Mouse (Mus musculus) liver, embryonic 13.5 days (tissue): ENCODE data around the gene Dnah7c. TPM values are rescaled to one million over a fixed set of nuclear protein-coding genes. Genes with fewer than 3 reads are reported as not detected.
"Not testable (repeated sequence)": the region's sequence is repeated elsewhere in the genome, so short reads cannot be mapped to it uniquely, and the experiment has no call there.

ENCODE experiments used
- ATAC-seq: fragments of 200-750 bp; cut with Nextera tagmentation; 2 replicates; pipeline ENCODE4 v1.8.0; 2017; ENCODE audit warnings: low read depth, mild to moderate bottlenecking, moderate number of reproducible peaks, moderate library complexity
- DNase-seq: peaks from one replicate; pipeline ENCODE4 v3.0.0; 2022
- H3K27ac ChIP-seq: fragments of 300-500 bp; sonication (generic); 2 replicates; pipeline ENCODE4 v1.5.1; 2015; ENCODE audit warnings: moderate library complexity, mild to moderate bottlenecking, inconsistent platforms
- H3K27me3 ChIP-seq: fragments of 300-500 bp; sonication (generic); 2 replicates; pipeline ENCODE4 v1.6.1; 2015; ENCODE audit warnings: mild to moderate bottlenecking, inconsistent platforms
- H3K36me3 ChIP-seq: fragments of 300-500 bp; sonication (generic); 2 replicates; pipeline ENCODE4 v1.6.1; 2015; ENCODE audit warnings: mild to moderate bottlenecking, inconsistent platforms
- H3K4me1 ChIP-seq: fragments of 300-500 bp; sonication (generic); replicated peaks from 2 replicates; pipeline ENCODE4 v1.6.1; 2015; ENCODE audit warnings: inconsistent platforms
- H3K4me2 ChIP-seq: fragments of 300-500 bp; sonication (generic); 2 replicates; pipeline ENCODE4 v1.6.1; 2015; ENCODE audit warnings: inconsistent platforms, mild to moderate bottlenecking, moderate library complexity
- H3K4me3 ChIP-seq: fragments of 300-500 bp; sonication (generic); replicated peaks from 2 replicates; pipeline ENCODE4 v1.5.1; 2015; ENCODE audit warnings: mild to moderate bottlenecking, inconsistent platforms
- H3K9ac ChIP-seq: fragments of 300-500 bp; sonication (generic); 2 replicates; pipeline ENCODE4 v1.6.1; 2015; ENCODE audit warnings: mild to moderate bottlenecking, inconsistent platforms
- H3K9me3 ChIP-seq: fragments of 300-500 bp; sonication (generic); replicated peaks from 2 replicates; pipeline ENCODE4 v1.6.1; 2016; ENCODE audit warnings: inconsistent platforms
- WGBS: fragments of 180-500 bp; shearing (Covaris S2); methylation state at CpG from one replicate; pipeline ENCODE4 v1.1.7; 2015; ENCODE audit not compliant: insufficient replicate concordance; 5-methylcytosine and 5-hydroxymethylcytosine counted together
- polyA plus RNA-seq: library from polyadenylated mRNA; unstranded; fragments of >200 nt; fragmentation: Nextera tagmentation; extraction: Ambion mirVana; gene quantifications from 2 replicates; pipeline ENCODE4 v1.2.1, GENCODE M21; 2015

Gene Dnah7c
- polyA plus RNA-seq, 1 experiment from 2014 or later = not detected

GRCm38 (mm10) chr1:46733405-46734106 lies 308.2 kb downstream of the Dnah7c start:
- 64% methylated on average over 2 of the region's 2 CpGs for whole genome bisulfite sequencing
- H3K36me3 ChIP-seq, ATAC-seq: not testable (repeated sequence)

GRCm38 (mm10) chr1:46734455-46734854 lies 309.1 kb downstream of the Dnah7c start:
- not testable (repeated sequence) for H3K9me3 ChIP-seq, H3K4me3 ChIP-seq, H3K27ac ChIP-seq, H3K9ac ChIP-seq, H3K4me2 ChIP-seq, H3K27me3 ChIP-seq, DNase-seq, H3K4me1 ChIP-seq, H3K36me3 ChIP-seq, ATAC-seq
- 61% methylated on average over 2 of the region's 2 CpGs for WGBS

More at GRCm38 (mm10) chr1:46733405-46734106, 308.2 kb downstream of the Dnah7c start:
- not testable (repeated sequence) for H3K27ac ChIP-seq, H3K9ac ChIP-seq, H3K4me3 ChIP-seq, H3K9me3 ChIP-seq, H3K4me1 ChIP-seq, H3K4me2 ChIP-seq, DNase-seq, H3K27me3 ChIP-seq

GRCm38 (mm10) chr1:46764600-46764999 lies 339.2 kb downstream of the Dnah7c start:
- 48% methylated on average over 3 of the region's 3 CpGs for WGBS

GRCm38 (mm10) chr1:46769318-46769717 lies 343.9 kb downstream of the Dnah7c start:
- not testable (repeated sequence) for H3K4me3 ChIP-seq, H3K9me3 ChIP-seq, H3K4me1 ChIP-seq, H3K9ac ChIP-seq, DNase-seq, H3K27me3 ChIP-seq, ATAC-seq, H3K4me2 ChIP-seq, H3K27ac ChIP-seq, H3K36me3 ChIP-seq

More at GRCm38 (mm10) chr1:46764600-46764999, 339.2 kb downstream of the Dnah7c start:
- H3K27me3 ChIP-seq, ATAC-seq, H3K9ac ChIP-seq, DNase-seq, H3K27ac ChIP-seq, H3K4me3 ChIP-seq, H3K36me3 ChIP-seq, H3K9me3 ChIP-seq, H3K4me1 ChIP-seq, H3K4me2 ChIP-seq: not testable (repeated sequence)

GRCm38 (mm10) chr1:46770077-46770695 lies 344.8 kb downstream of the Dnah7c start:
- WGBS = 72% methylated on average over 7 of the region's 7 CpGs
- H3K9me3 ChIP-seq, DNase-seq, H3K36me3 ChIP-seq, H3K4me3 ChIP-seq, H3K27ac ChIP-seq, ATAC-seq, H3K4me2 ChIP-seq, H3K27me3 ChIP-seq, H3K9ac ChIP-seq, H3K4me1 ChIP-seq: not testable (repeated sequence)

GRCm38 (mm10) chr1:46782227-46782626 lies 356.8 kb downstream of the Dnah7c start:
- H3K9me3 ChIP-seq, H3K4me1 ChIP-seq, ATAC-seq, H3K4me2 ChIP-seq, H3K4me3 ChIP-seq, H3K27me3 ChIP-seq, H3K27ac ChIP-seq, H3K9ac ChIP-seq, H3K36me3 ChIP-seq, DNase-seq: not testable (repeated sequence)
- WGBS = 67% methylated on average over 4 of the region's 4 CpGs

GRCm38 (mm10) chr1:46805074-46805473 lies 379.7 kb downstream of the Dnah7c start:
- 52% methylated on average over 1 of the region's 1 CpGs for WGBS
- Histone ChIP-seq H3K4me3 (no peak overlapping the region), H3K4me2 (no peak overlapping the region), H3K9ac (no peak overlapping the region), H3K4me1 (no peaks in the 10 kb centered on the region), H3K27ac (no peak overlapping the region), H3K36me3 (no peaks in the 10 kb centered on the region), H3K27me3 (no peaks in the 10 kb centered on the region), H3K9me3 (no peaks in the 10 kb centered on the region)
- DNase-seq = no peak
- no peak for ATAC-seq

- 76% methylated on average over 4 of the region's 4 CpGs for WGBS
- not testable (repeated sequence) for H3K9me3 ChIP-seq, H3K27ac ChIP-seq, ATAC-seq, H3K4me3 ChIP-seq, H3K27me3 ChIP-seq, H3K4me2 ChIP-seq, DNase-seq, H3K9ac ChIP-seq, H3K4me1 ChIP-seq, H3K36me3 ChIP-seq
Observed at GRCm38 (mm10) chr1:46808630-46809029, 383.2 kb downstream of the Dnah7c start.

GRCm38 (mm10) chr1:46817934-46818333 lies 392.5 kb downstream of the Dnah7c start:
- no peak overlapping the region for H3K4me2 ChIP-seq
- ATAC-seq (no peak), DNase-seq (no peak)
- H3K4me1 ChIP-seq = no peaks in the 10 kb centered on the region
- H3K4me3 ChIP-seq = no peak overlapping the region
- peaks cover 7% of the 10 kb centered on the region; the same call in 1 of the 2 replicates for H3K36me3 ChIP-seq
- 80% methylated on average over 5 of the region's 5 CpGs for WGBS
- H3K27me3 ChIP-seq = no peaks in the 10 kb centered on the region
- no peak overlapping the region for H3K27ac ChIP-seq
- H3K9ac ChIP-seq = no peak overlapping the region
- no peaks in the 10 kb centered on the region for H3K9me3 ChIP-seq

GRCm38 (mm10) chr1:46822256-46822972 lies 397.0 kb downstream of the Dnah7c start:
- no peak for ATAC-seq

GRCm38 (mm10) chr1:46830066-46830843 lies 404.9 kb downstream of the Dnah7c start:
- no peak overlapping the region for H3K4me2 ChIP-seq
- no peak for ATAC-seq
- 68% methylated on average over 2 of the region's 2 CpGs for WGBS

More at GRCm38 (mm10) chr1:46822256-46822972, 397.0 kb downstream of the Dnah7c start:
- Histone ChIP-seq H3K4me1 (no peaks in the 10 kb centered on the region), H3K9ac (no peak overlapping the region), H3K27me3 (no peaks in the 10 kb centered on the region), H3K36me3 (peaks cover 7% of the 10 kb centered on the region; the same call in 1 of the 2 replicates), H3K4me3 (no peak overlapping the region), H3K27ac (no peak overlapping the region), H3K4me2 (no peak overlapping the region), H3K9me3 (no peaks in the 10 kb centered on the region)
- 45% methylated on average over 4 of the region's 4 CpGs for WGBS
- DNase-seq = no peak

More at GRCm38 (mm10) chr1:46830066-46830843, 404.9 kb downstream of the Dnah7c start:
- 0 out of 2 replicates have a peak, but pooled peaks cover 4% of the 10 kb centered on the region for H3K36me3 ChIP-seq
- H3K27ac ChIP-seq = no peak overlapping the region
- DNase-seq = no peak
- H3K9me3 ChIP-seq = no peaks in the 10 kb centered on the region
- no peaks in the 10 kb centered on the region for H3K27me3 ChIP-seq
- no peak overlapping the region for H3K9ac ChIP-seq
- H3K4me3 ChIP-seq = no peak overlapping the region
- no peaks in the 10 kb centered on the region for H3K4me1 ChIP-seq
